Mouse (Mus musculus): ENCODE results near the gene Notch3. TPM values are rescaled to one million over a fixed set of nuclear protein-coding genes. Genes with fewer than 3 reads are reported as not detected.

Gene Notch3
- polyA plus RNA-seq, 1 experiment from 2014 or later = 1.5 TPM

DNA sequence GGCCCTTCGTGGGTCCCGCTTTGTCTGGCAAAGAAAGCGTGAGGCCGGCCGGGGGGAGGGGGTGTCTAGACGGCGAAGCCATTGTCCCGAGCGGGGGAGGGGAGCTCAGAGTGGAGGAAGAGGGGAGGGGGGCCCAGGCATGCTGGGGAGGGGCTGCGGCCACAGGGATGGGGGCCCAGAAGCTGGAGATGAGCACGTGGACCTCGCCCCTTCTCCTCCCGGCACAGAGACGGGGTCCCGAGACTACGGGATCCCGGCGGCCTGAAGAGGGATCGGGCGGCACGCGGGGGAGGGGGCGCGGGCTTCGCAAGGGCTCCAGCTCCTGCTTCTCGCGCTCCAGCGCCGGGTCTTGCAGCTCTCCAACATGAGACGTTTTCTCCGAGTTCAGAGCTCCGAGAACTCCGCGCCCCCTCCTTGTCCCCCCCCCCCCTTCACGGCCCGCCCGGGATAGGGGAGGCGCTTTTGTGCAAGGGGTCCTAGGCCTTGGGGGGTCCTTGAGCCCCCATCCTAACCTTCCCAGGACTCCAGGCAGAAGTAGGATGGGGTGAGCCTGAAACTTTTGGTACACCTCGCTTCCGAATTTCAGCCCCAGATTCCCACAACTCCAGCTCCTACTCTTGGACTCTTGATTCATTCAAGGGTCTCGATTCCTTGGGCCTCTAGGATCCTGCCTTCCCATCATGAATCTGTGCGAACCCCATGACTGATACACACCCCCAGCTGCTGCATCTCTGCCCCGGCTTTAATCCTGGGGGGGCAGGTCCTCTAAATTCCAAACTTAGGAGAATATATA, 653 bp downstream of the Notch3 start:
- no peak for TF ChIP-seq CTCF (IDR thresholded peaks at IDR 0.05)
- ChIA-PET CTCF (no interaction called here), POLR2A (no interaction called here)
- DNase-seq (ENCODE audit: low read depth, low spot score) (no peak), ATAC-seq (no peak)
- in situ Hi-C loops (cut with MboI; ENCODE audit: low pct_unique_long_range_greater_than_20kb) = no loop called here
- peaks cover 18% of the 10 kb centered on the region for H3K27me3 ChIP-seq

DNA sequence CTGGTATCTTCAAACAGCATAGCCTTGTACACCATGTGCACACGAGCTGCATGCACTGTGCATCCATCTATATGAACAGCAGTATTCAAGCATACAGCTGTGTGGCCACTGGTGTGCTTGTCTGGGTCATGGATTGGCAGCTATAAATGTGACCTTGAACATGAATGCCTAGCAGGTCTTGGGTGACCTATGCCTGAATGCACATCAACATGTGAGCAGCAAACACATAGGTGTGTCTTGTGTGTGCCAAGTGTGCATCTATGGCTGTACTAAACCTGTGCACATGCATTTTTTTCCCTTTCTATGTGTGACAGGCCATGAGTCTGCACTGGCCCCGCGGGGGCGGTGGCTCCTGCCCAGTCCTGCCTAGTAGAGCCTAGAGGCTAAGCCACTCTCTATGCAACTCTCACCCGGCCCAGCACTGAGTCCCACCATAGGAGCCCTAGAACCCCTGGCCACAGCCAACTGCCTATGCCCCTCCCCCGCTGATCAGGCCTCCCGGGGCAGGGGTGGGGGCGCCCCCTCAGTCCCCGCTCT, 1.3 kb downstream of the Notch3 start:
- in situ Hi-C loops (cut with MboI; ENCODE audit: low pct_unique_long_range_greater_than_20kb) = no loop called here
- no peak for TF ChIP-seq CTCF (IDR thresholded peaks at IDR 0.05)
- peaks cover 24% of the 10 kb centered on the region for H3K27me3 ChIP-seq
- DNase-seq (ENCODE audit: low read depth, low spot score) (no peak), ATAC-seq (no peak)
- ChIA-PET CTCF (no interaction called here), POLR2A (no interaction called here)

DNA sequence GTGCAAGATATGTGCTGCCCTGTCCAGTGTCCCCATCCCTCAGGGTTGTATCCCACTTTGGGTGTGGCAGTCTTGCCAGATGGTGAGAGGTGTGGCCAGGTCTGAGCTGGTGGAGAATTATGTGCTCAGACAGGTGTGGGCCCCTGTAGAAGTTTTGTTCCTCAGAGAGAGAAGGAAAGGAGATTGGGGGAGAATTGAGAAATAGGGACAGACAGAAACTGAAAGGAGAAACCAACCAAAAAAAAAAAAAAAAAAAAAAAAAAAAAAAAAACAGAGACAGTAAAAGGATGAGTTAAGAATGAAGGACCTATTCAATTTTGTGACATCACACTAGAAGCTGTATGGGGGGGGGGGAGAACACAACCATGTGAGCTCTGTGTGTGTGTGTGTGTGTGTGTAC, 1.9 kb downstream of the Notch3 start:
- POLR2A ChIA-PET = no interaction called here
- CTCF ChIA-PET = no interaction called here
- no peak for DNase-seq (ENCODE audit: low read depth, low spot score)
- H3K27me3 ChIP-seq = peaks cover 30% of the 10 kb centered on the region
- no peak for ATAC-seq
- in situ Hi-C loops (cut with MboI; ENCODE audit: low pct_unique_long_range_greater_than_20kb) = no loop called here
- TF ChIP-seq CTCF (IDR thresholded peaks at IDR 0.05) = no peak

DNA sequence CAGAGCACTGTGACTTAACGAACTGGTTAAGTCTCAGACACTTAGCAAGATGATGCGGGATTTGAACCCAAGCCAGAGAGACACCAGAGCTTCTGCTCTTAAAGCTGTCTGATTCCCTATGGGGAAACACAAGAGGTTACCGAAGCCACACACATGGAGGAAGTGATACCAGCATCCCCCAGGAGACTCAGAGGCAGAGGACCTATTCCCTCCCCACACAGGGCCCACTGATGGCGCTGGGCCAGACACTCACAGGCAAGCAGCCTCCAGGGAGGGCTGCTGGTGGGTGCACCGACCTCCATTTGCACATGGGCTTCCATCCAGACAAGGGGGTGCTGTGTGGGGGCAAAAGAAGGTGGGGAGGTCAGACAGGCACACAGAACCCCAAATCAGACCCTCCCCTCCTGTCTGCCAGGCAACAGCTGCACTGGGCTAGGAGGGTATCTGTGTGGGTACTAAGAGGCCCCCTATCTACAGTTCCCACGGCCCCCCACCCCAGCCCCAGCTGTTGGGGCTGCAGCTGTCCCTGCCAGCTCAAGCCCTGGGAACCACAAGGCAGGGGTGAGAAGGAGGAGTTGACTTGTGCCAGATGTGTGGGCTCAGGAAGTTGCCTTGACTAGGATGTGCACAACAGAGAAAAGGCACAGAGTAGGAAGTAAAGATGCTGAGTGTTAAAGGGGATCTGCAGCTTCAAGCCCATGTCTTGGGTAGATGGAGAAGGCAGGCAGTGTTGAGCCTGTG, 2.6 kb downstream of the Notch3 start:
- ChIA-PET CTCF (no interaction called here), POLR2A (no interaction called here)
- ATAC-seq = no peak
- in situ Hi-C loops (cut with MboI; ENCODE audit: low pct_unique_long_range_greater_than_20kb) = no loop called here
- no peak for TF ChIP-seq CTCF (IDR thresholded peaks at IDR 0.05)
- peaks cover 30% of the 10 kb centered on the region for H3K27me3 ChIP-seq
- DNase-seq (ENCODE audit: low read depth, low spot score) = no peak

DNA sequence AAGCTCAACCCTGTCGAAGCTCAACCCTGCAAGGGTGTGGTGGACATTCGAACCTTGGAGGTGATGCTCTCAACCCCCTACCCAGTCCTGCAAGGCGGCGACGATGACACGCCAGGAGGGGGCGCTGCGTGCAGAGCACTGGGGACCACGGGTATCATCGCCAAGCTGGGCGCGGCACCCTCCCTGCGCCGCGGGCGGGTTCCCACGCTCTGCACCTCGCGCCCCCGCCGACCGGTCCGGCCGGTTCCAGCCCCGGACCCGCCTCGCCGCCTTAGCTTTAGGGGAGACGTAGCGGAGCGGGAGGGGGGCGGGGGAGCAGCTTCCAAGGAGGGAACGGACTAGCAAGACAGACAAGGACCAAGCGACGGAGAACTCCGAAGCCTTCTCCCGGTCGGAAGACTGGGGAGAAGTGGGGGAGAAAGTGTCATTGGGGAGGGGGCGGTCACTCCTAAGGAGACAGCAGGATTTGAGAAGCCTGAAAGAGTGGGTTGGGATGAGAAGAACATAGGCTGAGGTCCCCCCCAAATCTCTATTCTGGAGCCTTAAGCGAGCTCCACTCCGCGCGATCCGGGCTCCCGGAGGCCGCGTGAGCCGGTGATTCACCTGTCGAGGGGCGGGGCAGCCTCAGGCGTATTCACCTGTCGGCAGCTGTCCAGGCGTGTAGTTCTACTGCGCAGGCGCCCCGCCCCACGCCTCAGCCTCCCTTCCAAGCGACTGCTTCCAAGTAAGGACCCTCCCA, 4.4 kb downstream of the Notch3 start:
- in situ Hi-C loops (cut with MboI; ENCODE audit: low pct_unique_long_range_greater_than_20kb) = no loop called here
- CTCF ChIA-PET = interaction anchor here (0.9 to 1.4 kb wide), 2 partner anchors 10 to 37 kb away, joined by 3 to 4 read pairs; no protein-coding TSS in a partner anchor
- ATAC-seq = no peak
- no peak for TF ChIP-seq CTCF (IDR thresholded peaks at IDR 0.05)
- POLR2A ChIA-PET = no interaction called here
- DNase-seq (ENCODE audit: low read depth, low spot score) = no peak
- H3K27me3 ChIP-seq = peaks cover 39% of the 10 kb centered on the region

DNA sequence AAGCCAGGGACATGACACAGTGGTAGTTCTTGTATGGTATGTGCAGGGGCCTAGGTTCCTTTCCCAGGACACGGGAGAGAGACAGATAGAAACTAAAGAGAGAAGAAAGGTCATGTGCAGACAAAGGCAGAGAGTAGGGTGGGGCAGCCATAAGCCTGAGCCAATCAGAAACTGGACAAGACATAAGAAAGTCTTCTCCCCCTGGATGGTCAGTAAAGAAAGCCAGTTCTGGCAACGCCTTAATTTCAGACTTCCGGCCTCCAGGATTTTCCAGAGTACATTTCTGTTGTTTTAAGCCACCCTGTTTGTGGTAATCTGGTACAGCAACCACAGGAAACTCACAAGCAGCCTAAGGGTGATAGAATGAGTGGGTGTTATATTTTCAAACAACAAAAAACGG, 5.8 kb downstream of the Notch3 start:
- TF ChIP-seq CTCF (IDR thresholded peaks at IDR 0.05) = no peak
- in situ Hi-C loops (cut with MboI; ENCODE audit: low pct_unique_long_range_greater_than_20kb) = no loop called here
- DNase-seq (ENCODE audit: low read depth, low spot score) (no peak), ATAC-seq (no peak)
- H3K27me3 ChIP-seq = peaks cover 40% of the 10 kb centered on the region
- POLR2A ChIA-PET = no interaction called here
- CTCF ChIA-PET = no interaction called here

DNA sequence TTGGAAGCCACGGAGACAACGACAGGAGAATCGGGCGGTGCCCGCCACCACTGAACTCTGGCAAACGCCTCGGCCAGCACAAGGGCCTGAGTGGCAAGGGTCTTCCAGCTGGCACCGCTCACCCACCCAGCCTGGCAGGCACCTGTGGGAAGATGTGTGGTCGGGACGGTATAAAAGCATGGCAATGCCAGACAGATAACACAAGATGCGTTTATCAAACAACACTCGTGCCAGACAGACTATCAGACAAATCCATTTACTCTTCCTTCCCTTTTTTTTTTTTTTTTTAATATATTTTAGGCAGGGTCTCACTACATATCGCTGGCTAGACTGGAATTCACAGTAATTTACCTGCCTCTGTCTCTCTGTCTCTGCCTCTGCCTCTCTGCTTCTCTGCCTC, 7.8 kb downstream of the Notch3 start:
- ATAC-seq = no peak
- in situ Hi-C loops (cut with MboI; ENCODE audit: low pct_unique_long_range_greater_than_20kb) = no loop called here

DNA sequence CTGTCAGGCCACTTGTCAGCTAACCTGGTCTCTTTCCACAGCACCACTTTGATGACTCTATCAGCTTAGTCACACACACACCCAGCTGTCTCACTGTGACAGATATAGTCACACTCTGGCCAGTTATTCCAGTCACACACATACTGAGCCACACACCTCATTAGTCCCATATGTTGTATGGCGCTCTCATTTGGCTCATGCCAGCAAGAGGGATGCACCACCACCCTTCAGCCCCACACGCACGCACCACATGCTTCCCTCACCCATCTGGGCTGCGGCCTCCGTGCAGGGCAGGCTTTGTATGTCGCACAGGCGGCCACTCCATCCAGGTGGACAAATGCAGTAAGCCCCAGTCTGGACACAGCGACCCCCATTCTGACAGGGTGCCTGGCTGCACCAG, 19.9 kb downstream of the Notch3 start:
- no peak for ATAC-seq
- H3K27me3 ChIP-seq = no peaks in the 10 kb centered on the region
- DNase-seq (ENCODE audit: low read depth, low spot score) = no peak
- ChIA-PET POLR2A (no interaction called here), CTCF (no interaction called here)
- no peak for TF ChIP-seq CTCF (IDR thresholded peaks at IDR 0.05)
- in situ Hi-C loops (cut with MboI; ENCODE audit: low pct_unique_long_range_greater_than_20kb) = loop anchor here (25.0 kb wide), 1 partner anchor 341 kb away; no protein-coding TSS in a partner anchor

More for the DNA sequence above, 7.8 kb downstream of the Notch3 start:
- ChIA-PET POLR2A (no interaction called here), CTCF (no interaction called here)
- no peak for DNase-seq (ENCODE audit: low read depth, low spot score)
- H3K27me3 ChIP-seq = peaks cover 43% of the 10 kb centered on the region
- TF ChIP-seq CTCF (IDR thresholded peaks at IDR 0.05) = no peak

DNA sequence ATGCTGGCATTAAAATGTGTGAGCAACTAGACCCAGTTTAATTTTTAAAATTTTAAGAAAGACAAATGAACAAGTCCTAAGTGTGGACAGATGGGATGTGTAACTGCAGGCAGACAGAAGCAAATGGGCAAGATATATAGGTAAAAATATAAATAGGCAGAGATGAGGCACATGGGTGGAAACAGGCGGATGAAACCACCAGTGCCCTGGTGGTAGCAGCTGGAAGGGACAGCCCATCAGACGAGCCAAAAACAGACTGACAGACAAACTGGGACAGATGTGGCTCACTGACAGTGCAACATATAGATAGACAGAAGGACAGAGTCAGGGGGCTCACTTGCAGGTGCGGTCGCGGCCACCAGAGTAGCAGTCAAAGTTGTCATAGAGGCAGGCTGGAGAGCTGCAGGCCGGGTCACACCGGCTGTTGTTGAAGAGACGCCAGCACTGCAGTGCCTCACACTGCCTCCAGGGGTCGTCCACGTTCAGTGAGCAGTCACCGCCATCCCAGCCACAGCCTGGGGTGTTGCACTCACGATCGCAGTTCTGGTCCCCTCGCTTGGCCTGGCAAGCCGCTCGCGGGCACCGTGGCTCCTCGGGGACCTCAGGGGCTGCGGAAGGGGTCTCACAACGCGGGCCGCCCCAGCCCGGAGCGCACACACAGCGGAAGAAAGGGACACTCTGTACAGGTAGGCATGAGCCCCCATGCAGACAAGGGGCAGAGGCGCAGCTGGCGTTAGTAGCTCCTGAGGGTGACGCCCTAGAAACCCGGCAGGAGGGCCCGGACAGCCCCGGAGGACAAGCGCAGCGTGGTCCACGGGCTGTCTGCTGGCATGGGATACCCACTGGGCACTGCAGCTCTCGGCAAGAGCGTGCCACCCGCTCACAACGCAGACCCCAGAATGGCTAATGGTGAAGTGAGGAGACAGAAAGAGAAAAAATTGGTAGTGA, 23.5 kb downstream of the Notch3 start:
- peak; percentile 95 for TF ChIP-seq CTCF (IDR thresholded peaks at IDR 0.05)
- no peaks in the 10 kb centered on the region for H3K27me3 ChIP-seq
- DNase-seq (ENCODE audit: low read depth, low spot score) = peak; percentile 10
- CTCF ChIA-PET = interaction anchor here (1.2 kb wide), 1 partner anchor 15 kb away, joined by 4 read pairs; no protein-coding TSS in a partner anchor
- POLR2A ChIA-PET = interaction anchor here (0.7 kb wide), 1 partner anchor 159 kb away, joined by 3 read pairs; no protein-coding TSS in a partner anchor
- in situ Hi-C loops (cut with MboI; ENCODE audit: low pct_unique_long_range_greater_than_20kb) = loop anchor here (25.0 kb wide), 1 partner anchor 344 kb away; no protein-coding TSS in a partner anchor
- ATAC-seq = peak; percentile 64

Measured in Patski (cell line).